Mouse (Mus musculus) heart, adult 2 months (tissue): ENCODE data around the gene Cul1. TPM values are rescaled to one million over a fixed set of nuclear protein-coding genes. Genes with fewer than 3 reads are reported as not detected.

Source experiments
- DNase-seq, 2 experiments: peaks; one replicate each; pipeline ENCODE4 v3.0.0; 2021
- H3K27ac ChIP-seq: fragments of 200-600 bp; 2 replicates; pipeline ENCODE4 v1.8.1; 2022
- H3K27me3 ChIP-seq: fragments of 200-500 bp; 2 replicates; pipeline ENCODE4 v1.6.1; 2012; ENCODE audit warnings: mild to moderate bottlenecking, low read length, inconsistent platforms, mixed read lengths; ENCODE audit not compliant: control insufficient read depth, insufficient read depth
- H3K36me3 ChIP-seq: fragments of 200-500 bp; 2 replicates; pipeline ENCODE4 v1.6.1; 2012; ENCODE audit warnings: low read length, inconsistent platforms; ENCODE audit not compliant: control insufficient read depth, insufficient read depth
- H3K4me1 ChIP-seq: fragments of 200-500 bp; 2 replicates; pipeline ENCODE4 v1.6.1; 2011; ENCODE audit warnings: low read length; ENCODE audit not compliant: control insufficient read depth, insufficient read depth
- H3K4me3 ChIP-seq: fragments of 200-600 bp; 2 replicates; pipeline ENCODE4 v1.8.1; 2022
- H3K79me2 ChIP-seq: fragments of 200-500 bp; replicated peaks from 2 replicates; pipeline ENCODE4 v1.6.1; 2012; ENCODE audit warnings: mild to moderate bottlenecking, inconsistent platforms, low read length, moderate library complexity, mixed read lengths; ENCODE audit not compliant: control insufficient read depth, insufficient read depth
- H3K9ac ChIP-seq: fragments of 200-500 bp; 2 replicates; pipeline ENCODE4 v1.6.1; 2012; ENCODE audit warnings: low read depth, mild to moderate bottlenecking, control low read depth, inconsistent platforms, low read length, mixed read lengths
- CTCF ChIP-seq: fragments of 200-600 bp; IDR thresholded peaks from 2 replicates; pipeline ENCODE4 v1.8.1; 2022; ENCODE audit warnings: antibody characterized with exemption, mild to moderate bottlenecking, moderate library complexity
- EP300 ChIP-seq: fragments of 200-500 bp; IDR thresholded peaks from 2 replicates; pipeline ENCODE4 v1.6.1; 2011; ENCODE audit warnings: low read depth, low read length, control low read depth; ENCODE audit not compliant: insufficient read depth
- POLR2A ChIP-seq: fragments of 200-500 bp; IDR thresholded peaks from 2 replicates; pipeline ENCODE4 v1.6.1; 2011; ENCODE audit warnings: mild to moderate bottlenecking, low read depth, low read length, control low read depth; ENCODE audit not compliant: insufficient read depth
- WGBS: fragments of 180-500 bp; shearing (Covaris S2); methylation state at CpG from one replicate; pipeline ENCODE4 v1.1.7; 2018; 5-methylcytosine and 5-hydroxymethylcytosine counted together
- intact Hi-C: fragments of 180-260 bp; cut with DNase I; formaldehyde crosslinking; loops from one replicate; pipeline ENCODE4 v1.15.1; 2025
- polyA plus RNA-seq: library from polyadenylated mRNA; depleted of rRNA; stranded (reverse); fragments of >200 nt; gene quantifications from 2 replicates; pipeline ENCODE4 v1.2.3, GENCODE M21; 2012; rRNA removed
- total RNA-seq, 2 experiments: library from RNA; stranded (reverse); gene quantifications; 2 replicates each; pipeline ENCODE4 v1.2.3; 2021

Cul1 gene
- total and polyA plus RNA-seq, 3 experiments = 22.7 to 68.6 (median 60.0) TPM

DNA sequence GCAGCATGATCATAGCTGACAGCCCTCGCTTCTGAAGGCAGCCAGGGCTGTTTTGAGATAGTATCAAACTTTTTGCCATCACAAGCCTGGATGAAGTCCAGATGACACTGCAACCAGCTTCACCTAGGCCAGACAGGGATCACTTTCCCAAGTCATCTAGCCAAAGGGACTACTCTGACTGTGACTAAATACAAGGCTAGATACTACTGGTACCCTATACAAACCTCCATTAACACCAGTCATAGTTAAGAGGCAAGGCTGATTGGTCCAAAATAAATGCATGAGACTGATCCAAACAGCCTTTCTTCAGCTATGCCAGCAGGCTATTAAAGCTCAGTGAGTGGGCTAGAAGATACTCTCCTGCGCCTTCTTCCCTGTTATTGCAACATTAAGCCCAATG is 119.7 kb downstream of the Cul1 start:
- Histone ChIP-seq H3K9ac (no peak overlapping the region), H3K27ac (no peak overlapping the region), H3K27me3 (no peaks in the 10 kb centered on the region), H3K4me3 (no peak overlapping the region), H3K79me2 (no peaks in the 10 kb centered on the region), H3K4me1 (no peaks in the 10 kb centered on the region), H3K36me3 (no peaks in the 10 kb centered on the region; the same call in 1 of the 2 replicates)
- intact Hi-C loops = no loop called here
- no peak for DNase-seq
- TF ChIP-seq CTCF (no peak), EP300 (no peak), POLR2A (no peak)
- 91% methylated on average over 2 of the region's 2 CpGs for WGBS

Other genes with a start within 250 kb of the Cul1 start
- 1 to 10 TPM; 9.2 to 9.6 TPM for gene Ezh2, start 141.9 kb downstream of the Cul1 start, total RNA-seq
- 3.9 and 9.2 TPM in 2 replicates for gene Ezh2, start 141.9 kb downstream of the Cul1 start, polyA plus RNA-seq